Mouse (Mus musculus): ENCODE data around the gene Ciao1.
"Not testable (repeated sequence)": the region's sequence is repeated elsewhere in the genome, so short reads cannot be mapped to it uniquely, and the experiment has no call there.

Ciao1 gene

GRCm38 (mm10) chr2:127247592-127248333 lies at the start of gene Ciao1, which contains the start of gene Tmem127:
TSS of gene Ciao1 (minus strand) at chr2:127247816.
TSS of gene Tmem127 (plus strand) at chr2:127247908.
- DNase-seq = peak; percentile 99

GRCm38 (mm10) chr2:127297001-127297805 lies 49.6 kb upstream of the Ciao1 start:
- DNase-seq = no peak

GRCm38 (mm10) chr2:127292250-127292649 lies 44.6 kb upstream of the Ciao1 start:
- DNase-seq = no peak

GRCm38 (mm10) chr2:127278162-127278561 lies 30.5 kb upstream of the Ciao1 start:
- DNase-seq = no peak

- no peak for DNase-seq
These were observed 28.1 kb upstream of the Ciao1 start for GRCm38 (mm10) chr2:127275551-127276320.

GRCm38 (mm10) chr2:127274590-127274989 lies 27.0 kb upstream of the Ciao1 start:
- no peak for DNase-seq

GRCm38 (mm10) chr2:127272806-127273205 lies 25.2 kb upstream of the Ciao1 start:
- no peak for DNase-seq

GRCm38 (mm10) chr2:127272049-127272448 lies 24.4 kb upstream of the Ciao1 start:
- not testable (repeated sequence) for DNase-seq

GRCm38 (mm10) chr2:127271042-127271515 lies 23.5 kb upstream of the Ciao1 start:
- DNase-seq = peak; percentile 50

- peak; percentile 93 for DNase-seq
These were observed 22.9 kb upstream of the Ciao1 start for GRCm38 (mm10) chr2:127270300-127271041.

- peak; percentile 98 for DNase-seq
These were observed 22.1 kb upstream of the Ciao1 start, which contains the start of gene Stard7 for GRCm38 (mm10) chr2:127269491-127270299. TSS of gene Stard7 (plus strand) at chr2:127270218.

- no peak for DNase-seq
These were observed 20.2 kb upstream of the Ciao1 start for GRCm38 (mm10) chr2:127267854-127268253.

GRCm38 (mm10) chr2:127262480-127262879 lies 14.9 kb upstream of the Ciao1 start:
- DNase-seq = no peak

GRCm38 (mm10) chr2:127259340-127259739 lies 11.7 kb upstream of the Ciao1 start:
- no peak for DNase-seq

- DNase-seq = no peak
These were observed 7.7 kb upstream of the Ciao1 start for GRCm38 (mm10) chr2:127255294-127255693.

GRCm38 (mm10) chr2:127254604-127255134 lies 7.1 kb upstream of the Ciao1 start:
- DNase-seq = no peak

GRCm38 (mm10) chr2:127252787-127253186 lies 5.2 kb upstream of the Ciao1 start:
- DNase-seq = peak; percentile 52

- DNase-seq = peak; percentile 36
These were observed 4.4 kb upstream of the Ciao1 start for GRCm38 (mm10) chr2:127251880-127252527.

GRCm38 (mm10) chr2:127251457-127251856 lies 3.8 kb upstream of the Ciao1 start:
- DNase-seq = no peak

- DNase-seq = no peak
These were observed 2.8 kb upstream of the Ciao1 start for GRCm38 (mm10) chr2:127250291-127251008.
